Mouse (Mus musculus) lung, embryonic 16.5 days (tissue): ENCODE data around the gene Eif3d. TPM values are rescaled to one million over a fixed set of nuclear protein-coding genes. Genes with fewer than 3 reads are reported as not detected.

Experiments
- ATAC-seq: fragments of 200-750 bp; cut with Nextera tagmentation; 2 replicates; pipeline ENCODE4 v1.8.0; 2017; ENCODE audit warnings: low read depth, mild to moderate bottlenecking, moderate library complexity
- H3K27ac ChIP-seq: fragments of 300-500 bp; sonication (generic); 2 replicates; pipeline ENCODE4 v1.5.1; 2014; ENCODE audit warnings: mild to moderate bottlenecking, control low read depth, low read length
- H3K27me3 ChIP-seq: fragments of 300-500 bp; sonication (generic); 2 replicates; pipeline ENCODE4 v1.6.1; 2014; ENCODE audit warnings: low read depth, low read length, mixed read lengths; ENCODE audit not compliant: control insufficient read depth, insufficient read depth
- H3K36me3 ChIP-seq: fragments of 300-500 bp; sonication (generic); 2 replicates; pipeline ENCODE4 v1.6.1; 2014; ENCODE audit warnings: low read length; ENCODE audit not compliant: control insufficient read depth, insufficient read depth
- H3K4me1 ChIP-seq: fragments of 300-500 bp; sonication (generic); replicated peaks from 2 replicates; pipeline ENCODE4 v1.6.1; 2014; ENCODE audit warnings: low read length, mixed read lengths; ENCODE audit not compliant: control insufficient read depth, insufficient read depth
- H3K4me2 ChIP-seq: fragments of 300-500 bp; sonication (generic); 2 replicates; pipeline ENCODE4 v1.6.1; 2014; ENCODE audit warnings: low read depth, low read length, control low read depth
- H3K4me3 ChIP-seq: fragments of 300-500 bp; sonication (generic); 2 replicates; pipeline ENCODE4 v1.5.1; 2014; ENCODE audit warnings: mild to moderate bottlenecking, low read length, control low read depth
- H3K9ac ChIP-seq: fragments of 300-500 bp; sonication (generic); 2 replicates; pipeline ENCODE4 v1.6.1; 2014; ENCODE audit warnings: low read length, control low read depth
- H3K9me3 ChIP-seq: fragments of 300-500 bp; sonication (generic); 2 replicates; pipeline ENCODE4 v1.6.1; 2016; ENCODE audit warnings: low read length; ENCODE audit not compliant: control insufficient read depth
- WGBS: fragments of 180-500 bp; shearing (Covaris S2); extraction: QIAGEN DNeasy Blood & Tissue Kit; methylation state at CpG from one replicate; pipeline ENCODE4 v1.1.7; 2014; 5-methylcytosine and 5-hydroxymethylcytosine counted together
- polyA plus RNA-seq: library from polyadenylated mRNA; unstranded; fragments of >200 nt; fragmentation: Nextera tagmentation; extraction: Ambion mirVana; gene quantifications from 2 replicates; pipeline ENCODE4 v1.2.1, GENCODE M21; 2015

Gene Eif3d
- polyA plus RNA-seq, 1 experiment from 2014 or later, result 170 TPM

- peaks cover 26% of the 10 kb centered on the region for H3K36me3 ChIP-seq
- no peak for ATAC-seq
- no peak overlapping the region for H3K27ac ChIP-seq
- H3K9ac ChIP-seq, result no peak overlapping the region
- peaks cover 15% of the 10 kb centered on the region for H3K4me1 ChIP-seq
- no peaks in the 10 kb centered on the region for H3K9me3 ChIP-seq
- H3K27me3 ChIP-seq, result no peaks in the 10 kb centered on the region
- no peak overlapping the region for H3K4me2 ChIP-seq
- H3K4me3 ChIP-seq, result no peak overlapping the region
- 95% methylated on average over 5 of the region's 5 CpGs for WGBS
Measured at GRCm38 (mm10) chr15:77926921-77927320, 43.7 kb downstream of the Eif3d start.

GRCm38 (mm10) chr15:77925195-77925594 lies 45.4 kb downstream of the Eif3d start:
- Histone ChIP-seq H3K36me3 (peaks cover 26% of the 10 kb centered on the region), H3K27ac (no peak overlapping the region), H3K27me3 (no peaks in the 10 kb centered on the region), H3K4me3 (no peak overlapping the region), H3K4me1 (peaks cover 15% of the 10 kb centered on the region), H3K9ac (no peak overlapping the region), H3K4me2 (no peak overlapping the region), H3K9me3 (no peaks in the 10 kb centered on the region)
- 88% methylated on average over 2 of the region's 2 CpGs for WGBS
- ATAC-seq, result no peak

- Histone ChIP-seq H3K4me3 (no peak overlapping the region), H3K9me3 (no peaks in the 10 kb centered on the region), H3K9ac (no peak overlapping the region), H3K27ac (no peak overlapping the region), H3K4me1 (peaks cover 9% of the 10 kb centered on the region), H3K27me3 (no peaks in the 10 kb centered on the region), H3K4me2 (no peak overlapping the region), H3K36me3 (peaks cover 26% of the 10 kb centered on the region)
- 59% methylated on average over 9 of the region's 9 CpGs for WGBS
- no peak for ATAC-seq
Measured at GRCm38 (mm10) chr15:77923267-77924035, 47.2 kb downstream of the Eif3d start.

GRCm38 (mm10) chr15:77922710-77923109 lies 47.9 kb downstream of the Eif3d start:
- no peak overlapping the region for H3K9ac ChIP-seq
- H3K27me3 ChIP-seq, result no peaks in the 10 kb centered on the region
- no peak for ATAC-seq
- H3K4me1 ChIP-seq, result peaks cover 3% of the 10 kb centered on the region
- no peak overlapping the region for H3K4me3 ChIP-seq
- peaks cover 29% of the 10 kb centered on the region for H3K36me3 ChIP-seq
- 67% methylated on average over 9 of the region's 9 CpGs for WGBS
- H3K4me2 ChIP-seq, result no peak overlapping the region
- no peaks in the 10 kb centered on the region for H3K9me3 ChIP-seq
- no peak overlapping the region for H3K27ac ChIP-seq

GRCm38 (mm10) chr15:77921636-77922035 lies 49.0 kb downstream of the Eif3d start:
- Histone ChIP-seq H3K36me3 (peaks cover 34% of the 10 kb centered on the region), H3K4me1 (no peaks in the 10 kb centered on the region), H3K4me2 (no peak overlapping the region), H3K9ac (no peak overlapping the region), H3K9me3 (no peaks in the 10 kb centered on the region), H3K27ac (no peak overlapping the region), H3K27me3 (no peaks in the 10 kb centered on the region), H3K4me3 (no peak overlapping the region)
- ATAC-seq, result no peak
- WGBS, result 75% methylated on average over 6 of the region's 6 CpGs

- H3K9ac ChIP-seq, result no peak overlapping the region
- H3K4me3 ChIP-seq, result no peak overlapping the region
- no peak overlapping the region for H3K27ac ChIP-seq
- 70% methylated on average over 10 of the region's 10 CpGs for WGBS
- ATAC-seq, result peak; percentile 27; the same call in 1 of the 2 replicates
- H3K4me1 ChIP-seq, result no peaks in the 10 kb centered on the region
- peaks cover 31% of the 10 kb centered on the region for H3K36me3 ChIP-seq
- H3K4me2 ChIP-seq, result no peak overlapping the region
- H3K9me3 ChIP-seq, result no peaks in the 10 kb centered on the region
- no peaks in the 10 kb centered on the region for H3K27me3 ChIP-seq
Measured at GRCm38 (mm10) chr15:77920511-77921462, 49.8 kb downstream of the Eif3d start.

GRCm38 (mm10) chr15:77919441-77919840 lies 51.2 kb downstream of the Eif3d start:
- H3K4me3 ChIP-seq, result no peak overlapping the region
- no peak overlapping the region; the same call in 1 of the 2 replicates for H3K27ac ChIP-seq
- H3K4me2 ChIP-seq, result no peak overlapping the region
- no peak for ATAC-seq
- no peaks in the 10 kb centered on the region for H3K4me1 ChIP-seq
- H3K36me3 ChIP-seq, result peaks cover 34% of the 10 kb centered on the region
- H3K9ac ChIP-seq, result no peak overlapping the region
- H3K27me3 ChIP-seq, result no peaks in the 10 kb centered on the region
- 76% methylated on average over 12 of the region's 12 CpGs for WGBS
- no peaks in the 10 kb centered on the region for H3K9me3 ChIP-seq

- 35% methylated on average over 8 of the region's 8 CpGs for WGBS
- Histone ChIP-seq H3K27ac (no peak overlapping the region), H3K9me3 (no peaks in the 10 kb centered on the region), H3K27me3 (no peaks in the 10 kb centered on the region), H3K4me3 (no peak overlapping the region), H3K4me2 (no peak overlapping the region), H3K9ac (no peak overlapping the region), H3K36me3 (peaks cover 21% of the 10 kb centered on the region), H3K4me1 (peaks cover 2% of the 10 kb centered on the region; the same call in 1 of the 2 replicates)
- peak; percentile 47 for ATAC-seq
Measured at GRCm38 (mm10) chr15:77916851-77917544, 53.6 kb downstream of the Eif3d start.

GRCm38 (mm10) chr15:77915287-77915686 lies 55.3 kb downstream of the Eif3d start:
- H3K4me3 ChIP-seq, result no peak overlapping the region
- ATAC-seq, result no peak
- peaks cover 21% of the 10 kb centered on the region for H3K36me3 ChIP-seq
- peaks cover 7% of the 10 kb centered on the region; the same call in 1 of the 2 replicates for H3K4me1 ChIP-seq
- H3K4me2 ChIP-seq, result no peak overlapping the region
- no peaks in the 10 kb centered on the region for H3K9me3 ChIP-seq
- no peak overlapping the region for H3K9ac ChIP-seq
- no peaks in the 10 kb centered on the region for H3K27me3 ChIP-seq
- H3K27ac ChIP-seq, result no peak overlapping the region
- 95% methylated on average over 4 of the region's 4 CpGs for WGBS
